Mouse (Mus musculus): Measurements from ENCODE around the gene Pan2. TPM values are rescaled to one million over a fixed set of nuclear protein-coding genes. Genes with fewer than 3 reads are reported as not detected.

Pan2 gene
- polyA plus RNA-seq, 1 experiment from 2014 or later: 17.7 TPM

DNA sequence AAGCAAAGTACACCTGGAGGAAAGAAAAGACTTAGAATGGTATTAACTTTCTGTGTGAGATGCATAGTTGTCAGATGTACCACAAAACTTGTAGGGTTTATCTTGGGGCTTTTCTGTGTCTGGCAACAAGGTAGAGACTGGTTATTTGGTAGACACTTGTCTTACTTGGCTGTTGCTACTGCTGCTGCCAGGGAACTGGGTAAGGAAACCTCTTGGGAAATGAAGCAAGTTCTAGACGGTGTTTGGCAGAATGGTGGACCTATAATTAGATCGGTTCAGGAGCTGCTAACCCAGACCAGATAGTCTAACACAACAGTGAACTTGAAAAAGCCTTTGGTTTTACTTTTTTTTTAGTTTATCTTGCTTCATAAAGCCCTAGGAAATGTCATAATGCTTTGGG lies 35.8 kb downstream of the Pan2 start:
- no peak for DNase-seq (ENCODE audit: low spot score)
- Histone ChIP-seq H3K9me3 (ENCODE audit: control insufficient read depth, low read length) (no peaks in the 10 kb centered on the region), H3K27me3 (ENCODE audit: control insufficient read depth, insufficient read depth, low read length) (no peaks in the 10 kb centered on the region), H3K4me3 (replicated peaks; ENCODE audit: low read length) (peak overlapping the region; percentile 74), H3K9ac (0 out of 2 replicates have a peak overlapping the region, but pooled peaks have one; percentile 86), H3K27ac (no peak overlapping the region), H3K36me3 (replicated peaks; ENCODE audit: control insufficient read depth, insufficient read depth) (0 out of 2 replicates have a peak, but pooled peaks cover 3% of the 10 kb centered on the region), H3K4me2 (replicated peaks) (peak overlapping the region; percentile 63), H3K4me1 (replicated peaks; ENCODE audit: control insufficient read depth, insufficient read depth, low read length) (peaks cover 13% of the 10 kb centered on the region)
- no peak for ATAC-seq (ENCODE audit: low FRiP score)
- WGBS: 71% methylated on average over 2 of the region's 2 CpGs

- Histone ChIP-seq H3K4me1 (replicated peaks; ENCODE audit: control insufficient read depth, insufficient read depth, low read length) (peaks cover 16% of the 10 kb centered on the region), H3K4me2 (replicated peaks) (no peak overlapping the region), H3K9me3 (ENCODE audit: control insufficient read depth, low read length) (no peaks in the 10 kb centered on the region), H3K4me3 (replicated peaks; ENCODE audit: low read length) (no peak overlapping the region), H3K9ac (no peak overlapping the region), H3K36me3 (replicated peaks; ENCODE audit: control insufficient read depth, insufficient read depth) (0 out of 2 replicates have a peak, but pooled peaks cover 3% of the 10 kb centered on the region), H3K27ac (no peak overlapping the region), H3K27me3 (ENCODE audit: control insufficient read depth, insufficient read depth, low read length) (no peaks in the 10 kb centered on the region)
- DNase-seq (ENCODE audit: low spot score) (no peak), ATAC-seq (ENCODE audit: low FRiP score) (no peak)
- WGBS: 83% methylated on average over 2 of the region's 2 CpGs
Measured at GRCm38 (mm10) chr10:128340257-128340656, 37.1 kb downstream of the Pan2 start.

GRCm38 (mm10) chr10:128343436-128343835 lies 40.3 kb downstream of the Pan2 start:
- no peak for ATAC-seq (ENCODE audit: low FRiP score)
- 81% methylated on average over 1 of the region's 1 CpGs for WGBS
- Histone ChIP-seq H3K27ac (no peak overlapping the region), H3K9ac (no peak overlapping the region), H3K27me3 (ENCODE audit: control insufficient read depth, insufficient read depth, low read length) (no peaks in the 10 kb centered on the region), H3K36me3 (replicated peaks; ENCODE audit: control insufficient read depth, insufficient read depth) (0 out of 2 replicates have a peak, but pooled peaks cover 3% of the 10 kb centered on the region), H3K4me1 (replicated peaks; ENCODE audit: control insufficient read depth, insufficient read depth, low read length) (peaks cover 14% of the 10 kb centered on the region), H3K9me3 (ENCODE audit: control insufficient read depth, low read length) (no peaks in the 10 kb centered on the region), H3K4me2 (replicated peaks) (no peak overlapping the region), H3K4me3 (replicated peaks; ENCODE audit: low read length) (no peak overlapping the region)
- no peak for DNase-seq (ENCODE audit: low spot score)

DNA sequence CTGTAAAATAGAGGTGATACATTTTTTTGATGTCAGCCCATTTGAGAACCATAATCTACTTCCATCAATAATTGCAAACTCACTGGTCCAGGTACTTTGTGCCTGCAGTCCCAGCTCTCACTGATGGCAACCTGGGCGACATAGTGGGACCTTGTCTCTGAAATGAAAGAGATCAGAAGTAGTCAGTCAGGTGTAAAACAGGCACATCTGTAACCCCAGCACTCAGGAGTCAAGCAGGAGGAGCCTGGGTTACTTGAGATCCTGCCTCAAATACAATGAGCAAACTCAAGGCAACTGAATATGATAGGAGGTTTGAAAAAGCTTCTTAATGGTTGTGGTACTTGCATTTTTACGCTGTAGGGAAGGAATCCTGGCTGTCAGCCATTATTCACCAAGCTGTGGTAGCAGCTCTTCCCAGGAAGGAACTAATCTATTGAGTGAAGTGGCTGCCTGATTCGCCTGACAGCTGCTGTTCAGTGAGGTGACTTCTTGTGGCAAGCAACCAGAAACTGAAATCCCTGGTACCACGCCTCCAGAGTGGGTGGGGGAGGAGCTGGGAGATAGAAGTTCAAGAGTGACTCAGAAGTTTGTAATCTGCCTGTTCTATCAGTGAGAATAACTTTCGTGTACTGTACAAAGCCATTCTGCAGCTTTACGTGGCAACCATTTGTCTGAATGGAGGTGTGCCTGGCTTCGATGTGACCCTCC lies 41.6 kb downstream of the Pan2 start:
- Histone ChIP-seq H3K36me3 (replicated peaks; ENCODE audit: control insufficient read depth, insufficient read depth) (peaks cover 5% of the 10 kb centered on the region), H3K27ac (peak overlapping the region; percentile 54), H3K9ac (no peak overlapping the region), H3K4me1 (replicated peaks; ENCODE audit: control insufficient read depth, insufficient read depth, low read length) (peaks cover 4% of the 10 kb centered on the region; the same call in 1 of the 2 replicates), H3K9me3 (ENCODE audit: control insufficient read depth, low read length) (no peaks in the 10 kb centered on the region), H3K4me2 (replicated peaks) (no peak overlapping the region), H3K27me3 (ENCODE audit: control insufficient read depth, insufficient read depth, low read length) (no peaks in the 10 kb centered on the region), H3K4me3 (replicated peaks; ENCODE audit: low read length) (no peak overlapping the region)
- DNase-seq (ENCODE audit: low spot score) (peak; percentile 56), ATAC-seq (ENCODE audit: low FRiP score) (peak; percentile 66; the same call in 1 of the 2 replicates)
- WGBS: 60% methylated on average over 7 of the region's 7 CpGs

DNA sequence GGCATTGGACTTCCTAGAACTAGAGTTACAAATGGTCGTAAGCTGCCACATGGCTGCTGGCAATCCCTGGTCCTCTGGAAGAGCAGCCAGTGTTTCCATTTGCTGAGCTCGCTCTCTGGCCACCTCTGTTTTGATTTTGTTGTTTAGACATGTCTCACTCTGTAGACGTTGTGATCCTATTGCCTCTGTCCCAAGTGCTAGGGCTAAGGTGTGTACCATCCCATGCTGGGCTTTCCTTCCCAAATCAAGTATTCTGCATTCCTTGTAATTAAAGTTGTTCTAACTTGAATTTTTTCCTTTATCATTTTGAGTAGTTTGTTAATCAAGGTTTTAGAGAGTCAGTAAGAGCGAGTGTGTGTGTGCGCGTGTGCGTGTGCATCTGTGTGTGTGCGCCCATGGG lies 44.4 kb downstream of the Pan2 start:
- H3K36me3 ChIP-seq (replicated peaks; ENCODE audit: control insufficient read depth, insufficient read depth): peaks cover 30% of the 10 kb centered on the region
- no peak for DNase-seq (ENCODE audit: low spot score)
- H3K4me2 ChIP-seq (replicated peaks): no peak overlapping the region
- H3K9me3 ChIP-seq (ENCODE audit: control insufficient read depth, low read length): no peaks in the 10 kb centered on the region
- no peak for ATAC-seq (ENCODE audit: low FRiP score)
- H3K27ac ChIP-seq: no peak overlapping the region
- H3K4me3 ChIP-seq (replicated peaks; ENCODE audit: low read length): no peak overlapping the region
- no peaks in the 10 kb centered on the region for H3K27me3 ChIP-seq (ENCODE audit: control insufficient read depth, insufficient read depth, low read length)
- H3K9ac ChIP-seq: no peak overlapping the region
- WGBS: 95% methylated on average over 8 of the region's 8 CpGs
- H3K4me1 ChIP-seq (replicated peaks; ENCODE audit: control insufficient read depth, insufficient read depth, low read length): peaks cover 4% of the 10 kb centered on the region; the same call in 1 of the 2 replicates

- peaks cover 98% of the 10 kb centered on the region for H3K36me3 ChIP-seq (replicated peaks; ENCODE audit: control insufficient read depth, insufficient read depth)
- no peak overlapping the region for H3K4me2 ChIP-seq (replicated peaks)
- DNase-seq (ENCODE audit: low spot score) (peak; percentile 66), ATAC-seq (ENCODE audit: low FRiP score) (no peak)
- H3K27ac ChIP-seq: no peak overlapping the region
- 46% methylated on average over 2 of the region's 2 CpGs for WGBS
- no peaks in the 10 kb centered on the region for H3K27me3 ChIP-seq (ENCODE audit: control insufficient read depth, insufficient read depth, low read length)
- H3K4me1 ChIP-seq (replicated peaks; ENCODE audit: control insufficient read depth, insufficient read depth, low read length): no peaks in the 10 kb centered on the region
- no peak overlapping the region for H3K9ac ChIP-seq
- H3K9me3 ChIP-seq (ENCODE audit: control insufficient read depth, low read length): no peaks in the 10 kb centered on the region
- H3K4me3 ChIP-seq (replicated peaks; ENCODE audit: low read length): no peak overlapping the region
Measured at GRCm38 (mm10) chr10:128358796-128359195, 55.7 kb downstream of the Pan2 start.

GRCm38 (mm10) chr10:128359226-128359625 lies 56.1 kb downstream of the Pan2 start:
- Histone ChIP-seq H3K4me3 (replicated peaks; ENCODE audit: low read length) (no peak overlapping the region), H3K9ac (no peak overlapping the region), H3K9me3 (ENCODE audit: control insufficient read depth, low read length) (no peaks in the 10 kb centered on the region), H3K36me3 (replicated peaks; ENCODE audit: control insufficient read depth, insufficient read depth) (peaks cover 96% of the 10 kb centered on the region), H3K4me2 (replicated peaks) (no peak overlapping the region), H3K27ac (no peak overlapping the region), H3K27me3 (ENCODE audit: control insufficient read depth, insufficient read depth, low read length) (no peaks in the 10 kb centered on the region), H3K4me1 (replicated peaks; ENCODE audit: control insufficient read depth, insufficient read depth, low read length) (no peaks in the 10 kb centered on the region)
- DNase-seq (ENCODE audit: low spot score) (no peak), ATAC-seq (ENCODE audit: low FRiP score) (no peak)
- WGBS: 95% methylated on average over 6 of the region's 6 CpGs

GRCm38 (mm10) chr10:128361836-128362235 lies 58.7 kb downstream of the Pan2 start:
- ATAC-seq (ENCODE audit: low FRiP score): no peak
- WGBS: 95% methylated on average over 6 of the region's 6 CpGs
- no peak overlapping the region for H3K9ac ChIP-seq

GRCm38 (mm10) chr10:128362568-128362967 lies 59.4 kb downstream of the Pan2 start:
- no peak overlapping the region for H3K9ac ChIP-seq
- ATAC-seq (ENCODE audit: low FRiP score): no peak
- no peaks in the 10 kb centered on the region for H3K9me3 ChIP-seq (ENCODE audit: control insufficient read depth, low read length)
- H3K4me1 ChIP-seq (replicated peaks; ENCODE audit: control insufficient read depth, insufficient read depth, low read length): peaks cover 4% of the 10 kb centered on the region
- H3K27me3 ChIP-seq (ENCODE audit: control insufficient read depth, insufficient read depth, low read length): no peaks in the 10 kb centered on the region
- peaks cover 81% of the 10 kb centered on the region for H3K36me3 ChIP-seq (replicated peaks; ENCODE audit: control insufficient read depth, insufficient read depth)
- peak; percentile 74 for DNase-seq (ENCODE audit: low spot score)
- whole genome bisulfite sequencing: 52% methylated on average over 3 of the region's 3 CpGs
- no peak overlapping the region for H3K4me2 ChIP-seq (replicated peaks)
- H3K27ac ChIP-seq: no peak overlapping the region
- H3K4me3 ChIP-seq (replicated peaks; ENCODE audit: low read length): no peak overlapping the region

More at GRCm38 (mm10) chr10:128361836-128362235, 58.7 kb downstream of the Pan2 start:
- no peak for DNase-seq (ENCODE audit: low spot score)
- Histone ChIP-seq H3K27ac (no peak overlapping the region), H3K9me3 (ENCODE audit: control insufficient read depth, low read length) (no peaks in the 10 kb centered on the region), H3K4me3 (replicated peaks; ENCODE audit: low read length) (no peak overlapping the region), H3K36me3 (replicated peaks; ENCODE audit: control insufficient read depth, insufficient read depth) (peaks cover 86% of the 10 kb centered on the region), H3K27me3 (ENCODE audit: control insufficient read depth, insufficient read depth, low read length) (no peaks in the 10 kb centered on the region), H3K4me2 (replicated peaks) (no peak overlapping the region), H3K4me1 (replicated peaks; ENCODE audit: control insufficient read depth, insufficient read depth, low read length) (no peaks in the 10 kb centered on the region)
